Mouse (Mus musculus): Measurements from ENCODE around the gene Tas2r136. TPM values are rescaled to one million over a fixed set of nuclear protein-coding genes. Genes with fewer than 3 reads are reported as not detected.

The Tas2r136 gene
- polyA plus RNA-seq (2012; rRNA removed; ENCODE audit: low replicate concordance), result not detected in 2 replicates

GRCm38 (mm10) chr6:132778062-132778461 is at the start of gene Tas2r136:
Gene Tas2r136 (minus strand): TSS chr6:132778162.

GRCm38 (mm10) chr6:132802518-132802917 is 24.6 kb upstream of the Tas2r136 start, which contains the start of gene Tas2r117:
Gene Tas2r117 (plus strand): TSS chr6:132802818.

GRCm38 (mm10) chr6:132761831-132762230 is 16.1 kb downstream of the Tas2r136 start, which contains the start of gene Tas2r102:
Gene Tas2r102 (plus strand): TSS chr6:132762131.

GRCm38 (mm10) chr6:132754430-132754829 is 23.5 kb downstream of the Tas2r136 start, which contains the start of gene Tas2r124:
Gene Tas2r124 (plus strand): TSS chr6:132754730.

GRCm38 (mm10) chr6:132737935-132738334 is 40.0 kb downstream of the Tas2r136 start, which contains the start of gene Tas2r115:
Gene Tas2r115 (minus strand): TSS chr6:132738035.

Other genes starting within 250 kb of the Tas2r136 start
- gene Prh1, start 208.4 kb downstream of the Tas2r136 start, polyA plus RNA-seq (2012; rRNA removed; ENCODE audit: low replicate concordance), result not detected in 2 replicates
- not detected in 2 replicates for gene Prp2, start 182.2 kb downstream of the Tas2r136 start, polyA plus RNA-seq (2012; rRNA removed; ENCODE audit: low replicate concordance)
- not detected in 2 replicates for gene A630073D07Rik, start 126.6 kb downstream of the Tas2r136 start, polyA plus RNA-seq (2012; rRNA removed; ENCODE audit: low replicate concordance)
- gene Tas2r120, start 121.2 kb downstream of the Tas2r136 start, polyA plus RNA-seq (2012; rRNA removed; ENCODE audit: low replicate concordance), result not detected in 2 replicates
- not detected in 2 replicates for gene Tas2r121, start 77.2 kb downstream of the Tas2r136 start, polyA plus RNA-seq (2012; rRNA removed; ENCODE audit: low replicate concordance)
- not detected in 2 replicates for gene Tas2r122, start 66.2 kb downstream of the Tas2r136 start, polyA plus RNA-seq (2012; rRNA removed; ENCODE audit: low replicate concordance)
- gene Tas2r115, start 40.1 kb downstream of the Tas2r136 start, polyA plus RNA-seq (2012; rRNA removed; ENCODE audit: low replicate concordance), result not detected in 2 replicates
- not detected in 2 replicates for gene Tas2r124, start 23.4 kb downstream of the Tas2r136 start, polyA plus RNA-seq (2012; rRNA removed; ENCODE audit: low replicate concordance)
- gene Tas2r102, start 16.0 kb downstream of the Tas2r136 start, polyA plus RNA-seq (2012; rRNA removed; ENCODE audit: low replicate concordance), result not detected in 2 replicates
- not detected in 2 replicates for gene Tas2r117, start 24.7 kb upstream of the Tas2r136 start, polyA plus RNA-seq (2012; rRNA removed; ENCODE audit: low replicate concordance)
- gene Tas2r123, start 69.0 kb upstream of the Tas2r136 start, polyA plus RNA-seq (2012; rRNA removed; ENCODE audit: low replicate concordance), result not detected in 2 replicates
- not detected in 2 replicates for gene Tas2r116, start 77.3 kb upstream of the Tas2r136 start, polyA plus RNA-seq (2012; rRNA removed; ENCODE audit: low replicate concordance)
- gene Tas2r110, start 89.8 kb upstream of the Tas2r136 start, polyA plus RNA-seq (2012; rRNA removed; ENCODE audit: low replicate concordance), result not detected in 2 replicates
- not detected in 2 replicates for gene Tas2r113, start 114.8 kb upstream of the Tas2r136 start, polyA plus RNA-seq (2012; rRNA removed; ENCODE audit: low replicate concordance)
- gene Tas2r125, start 131.5 kb upstream of the Tas2r136 start, polyA plus RNA-seq (2012; rRNA removed; ENCODE audit: low replicate concordance), result not detected in 2 replicates
- not detected in 2 replicates for gene Tas2r129, start 172.9 kb upstream of the Tas2r136 start, polyA plus RNA-seq (2012; rRNA removed; ENCODE audit: low replicate concordance)
- not detected in 2 replicates for gene Tas2r131, start 179.8 kb upstream of the Tas2r136 start, polyA plus RNA-seq (2012; rRNA removed; ENCODE audit: low replicate concordance)
- gene Tas2r109, start 202.8 kb upstream of the Tas2r136 start, polyA plus RNA-seq (2012; rRNA removed; ENCODE audit: low replicate concordance), result not detected in 2 replicates